Mouse (Mus musculus): ENCODE data around the gene Dkc1.

- no peak for TF ChIP-seq GATA1 (IDR thresholded peaks at IDR 0.05; ENCODE audit: borderline replicate concordance, low read length)
- TF ChIP-seq FLI1 (IDR thresholded peaks at IDR 0.05; ENCODE audit: low read length): no peak
These were observed 19.9 kb downstream of the Dkc1 start for GRCm38 (mm10) chrX:75115550-75115949.

Data from megakaryocyte, embryonic 14.5 days (primary cell).